Mouse (Mus musculus) retina, postnatal 1 day (tissue): Measurements from ENCODE around the gene Spata31d1d.
"Not testable (repeated sequence)": the region's sequence is repeated elsewhere in the genome, so short reads cannot be mapped to it uniquely, and the experiment has no call there.

ENCODE experiments used
- DNase-seq: peaks from one replicate; pipeline ENCODE4 v3.0.0-alpha.2; 2012

Spata31d1d gene

GRCm38 (mm10) chr13:59728378-59729093 lies 3.0 kb downstream of the Spata31d1d start:
- DNase-seq: peak; percentile 91

- no peak for DNase-seq
Measured at GRCm38 (mm10) chr13:59726139-59726867, 5.2 kb downstream of the Spata31d1d start.

- not testable (repeated sequence) for DNase-seq
Measured at GRCm38 (mm10) chr13:59722089-59722488, 9.5 kb downstream of the Spata31d1d start.

- no peak for DNase-seq
Measured at GRCm38 (mm10) chr13:59719475-59719874, 12.1 kb downstream of the Spata31d1d start.

- DNase-seq: not testable (repeated sequence)
Measured at GRCm38 (mm10) chr13:59718857-59719440, 12.6 kb downstream of the Spata31d1d start.

DNA sequence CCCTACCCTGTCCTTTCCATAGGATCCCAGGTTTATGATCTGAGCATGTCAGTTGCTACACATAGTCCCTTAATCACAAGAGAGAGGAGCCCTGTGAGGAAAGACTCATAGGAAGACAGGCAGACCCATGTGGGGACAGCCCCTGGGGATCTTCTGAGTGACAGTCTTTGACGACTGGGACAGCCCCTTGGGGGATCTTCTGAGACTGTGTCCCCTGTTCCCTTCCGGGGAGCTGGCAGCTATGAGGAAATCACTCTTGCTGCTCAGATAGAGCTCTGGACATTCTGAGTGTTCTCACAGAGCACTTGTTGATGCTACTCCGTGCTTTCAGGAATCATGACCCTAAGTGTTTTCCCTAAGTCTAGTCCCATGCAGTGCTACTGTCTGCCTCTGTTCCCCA lies 17.8 kb downstream of the Spata31d1d start:
- no peak for DNase-seq

DNA sequence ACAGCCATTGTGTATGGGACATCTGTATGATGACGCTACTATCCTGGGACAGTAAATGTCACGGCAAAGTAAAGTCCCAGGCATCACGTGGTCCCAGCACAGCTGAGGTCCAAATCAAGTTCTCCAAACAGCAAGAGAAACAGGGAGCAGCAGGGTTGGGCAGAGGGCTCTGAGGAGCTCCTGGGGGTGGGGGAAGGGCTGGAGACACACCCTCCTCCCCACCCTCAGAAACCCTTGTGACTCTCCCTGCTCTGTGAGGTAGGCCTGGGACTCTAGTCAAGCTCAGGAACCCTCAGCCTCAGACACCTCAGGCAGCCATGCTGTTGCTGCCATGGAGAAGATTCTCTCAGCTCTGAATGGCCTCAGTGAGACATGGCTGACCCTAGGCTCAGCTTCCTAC lies 19.6 kb downstream of the Spata31d1d start, which contains the start of gene Spata31d1b:
Gene Spata31d1b (plus strand): TSS at position 301 of the 400 bp plus-strand sequence.
- not testable (repeated sequence) for DNase-seq

- DNase-seq: no peak
Measured at GRCm38 (mm10) chr13:59710230-59710629, 21.3 kb downstream of the Spata31d1d start, which contains the start of gene Spata31d1a. Spata31d1a (minus strand) TSS chr13:59710330.

DNA sequence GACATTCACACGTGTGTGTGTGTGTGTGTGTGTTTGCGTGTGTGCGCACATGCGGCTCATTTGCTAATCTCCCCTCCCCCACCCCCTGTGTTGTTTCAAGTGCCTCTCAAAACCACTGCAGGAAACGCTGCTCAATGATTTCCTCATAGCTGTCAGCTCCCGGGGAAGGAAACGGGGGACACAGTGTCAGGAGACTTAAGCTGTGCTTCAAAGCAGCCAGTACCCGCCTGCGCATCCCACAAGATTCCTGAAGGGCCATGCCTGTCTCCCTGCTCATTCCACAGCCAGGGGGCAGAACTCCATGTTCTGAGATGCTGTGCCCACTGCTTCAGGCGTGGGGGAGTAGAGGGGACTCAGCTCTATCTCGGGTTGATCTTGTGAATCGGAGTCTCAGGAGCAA lies 27.0 kb downstream of the Spata31d1d start:
- peak; percentile 31 for DNase-seq

- DNase-seq: no peak
Measured at GRCm38 (mm10) chr13:59703514-59703913, 28.0 kb downstream of the Spata31d1d start.

DNA sequence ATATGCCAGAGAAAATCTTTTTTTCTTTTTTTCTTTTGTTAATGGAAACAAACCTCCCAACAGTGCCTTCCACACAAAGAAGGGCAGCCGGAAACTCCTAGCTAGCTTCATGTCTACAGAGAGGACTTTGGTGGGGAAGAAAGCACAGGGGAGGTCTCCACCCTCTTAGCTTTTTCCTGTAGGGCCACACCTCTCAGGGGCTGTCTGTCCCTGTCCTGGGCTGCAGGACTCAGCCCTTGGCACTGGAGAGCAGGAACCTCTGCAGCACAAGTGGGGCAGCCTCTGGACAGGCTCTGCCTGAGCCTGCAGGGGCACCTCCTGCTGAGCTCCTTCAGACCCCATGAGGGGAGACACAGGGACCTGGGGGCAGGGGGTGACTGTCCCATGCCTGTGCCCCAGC lies 31.4 kb downstream of the Spata31d1d start:
- not testable (repeated sequence) for DNase-seq

- DNase-seq: no peak
Measured at GRCm38 (mm10) chr13:59699131-59699530, 32.4 kb downstream of the Spata31d1d start.

- no peak for DNase-seq
Measured at GRCm38 (mm10) chr13:59695781-59696180, 35.8 kb downstream of the Spata31d1d start.

GRCm38 (mm10) chr13:59694008-59694407 lies 37.5 kb downstream of the Spata31d1d start, which contains the start of gene 4921517D22Rik:
4921517D22Rik (minus strand) TSS chr13:59694108.
- no peak for DNase-seq

GRCm38 (mm10) chr13:59691478-59691877 lies 40.1 kb downstream of the Spata31d1d start:
- peak; percentile 32 for DNase-seq

DNA sequence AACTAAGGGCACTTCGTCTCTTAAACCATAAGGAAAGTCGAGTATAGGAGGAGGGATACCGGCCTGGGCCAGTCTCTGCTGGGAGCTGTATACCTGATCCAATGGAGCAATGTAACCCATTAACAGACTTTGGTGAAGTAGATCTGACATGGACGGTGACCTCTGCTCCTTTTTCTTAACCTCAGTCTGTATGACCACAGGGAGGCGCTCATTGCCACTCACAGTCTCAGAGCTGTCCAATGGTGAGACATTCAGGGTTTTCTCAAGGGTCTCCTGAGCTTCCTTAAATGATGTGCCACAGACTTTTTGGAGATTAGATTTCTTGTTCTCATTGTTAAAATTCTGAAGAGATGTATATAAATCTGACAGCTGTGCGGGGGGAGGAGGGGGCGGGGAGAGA lies 41.0 kb downstream of the Spata31d1d start:
- DNase-seq: no peak

GRCm38 (mm10) chr13:59689843-59690242 lies 41.7 kb downstream of the Spata31d1d start:
- DNase-seq: no peak

- no peak for DNase-seq
Measured at GRCm38 (mm10) chr13:59689313-59689712, 42.2 kb downstream of the Spata31d1d start.

- no peak for DNase-seq
Measured at GRCm38 (mm10) chr13:59688338-59688770, 43.2 kb downstream of the Spata31d1d start.

DNA sequence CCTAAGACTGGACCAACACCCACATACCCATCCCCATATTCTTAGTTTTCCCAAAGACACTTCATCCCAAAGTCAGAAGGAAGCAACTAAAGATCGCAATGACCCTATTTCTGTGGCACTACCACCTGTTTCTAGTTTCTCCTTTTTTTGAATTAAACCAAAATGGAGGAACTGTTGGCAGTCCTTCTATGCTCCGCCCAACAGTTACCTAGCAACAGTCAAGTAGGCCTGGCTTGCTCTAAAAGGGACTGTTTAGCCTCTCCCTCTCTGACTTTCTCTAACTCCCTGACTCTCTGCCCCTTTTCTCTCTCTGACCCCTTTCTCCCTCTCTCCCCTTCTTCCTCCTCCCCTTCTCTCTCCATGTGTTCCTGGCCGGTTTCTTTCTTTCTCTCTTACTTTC lies 46.3 kb downstream of the Spata31d1d start:
- no peak for DNase-seq

DNA sequence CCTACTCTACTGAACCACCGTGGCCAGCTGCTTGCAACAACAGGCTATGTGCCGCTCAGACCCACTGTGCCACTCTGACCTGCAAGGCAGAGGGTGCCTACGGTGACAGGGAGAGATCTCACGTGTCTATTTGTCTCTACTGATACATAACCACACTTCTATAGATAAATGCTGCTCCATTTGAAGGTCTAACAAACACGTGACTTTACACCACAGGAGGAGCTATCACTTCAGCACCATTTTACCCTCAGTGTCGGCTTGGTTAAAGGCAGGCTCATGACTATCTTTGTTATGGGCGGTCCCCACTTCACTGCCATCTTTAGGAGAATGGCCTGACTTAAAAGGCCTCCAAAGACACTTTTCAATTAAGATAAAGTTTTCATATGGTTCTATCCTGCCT lies 48.9 kb downstream of the Spata31d1d start:
- DNase-seq: no peak

DNA sequence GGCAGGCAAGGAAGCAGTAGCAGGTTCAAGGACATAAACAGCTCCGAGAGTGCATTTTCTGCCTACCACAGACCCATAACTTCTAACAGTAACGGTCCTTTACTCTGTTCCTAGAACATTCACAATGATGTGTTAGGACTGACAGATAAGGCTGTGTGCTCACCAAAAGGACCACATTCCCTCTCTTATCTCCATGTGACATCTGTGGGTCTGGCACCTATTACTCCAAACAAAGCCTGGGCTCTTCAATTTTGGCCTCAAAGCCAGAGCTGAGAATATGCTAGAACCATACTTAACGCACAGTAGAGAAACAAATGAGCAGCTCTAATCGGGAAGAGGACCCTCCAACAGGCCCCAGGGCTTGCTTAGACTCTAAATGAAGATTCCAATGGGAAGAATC lies 51.6 kb downstream of the Spata31d1d start:
- no peak for DNase-seq

DNA sequence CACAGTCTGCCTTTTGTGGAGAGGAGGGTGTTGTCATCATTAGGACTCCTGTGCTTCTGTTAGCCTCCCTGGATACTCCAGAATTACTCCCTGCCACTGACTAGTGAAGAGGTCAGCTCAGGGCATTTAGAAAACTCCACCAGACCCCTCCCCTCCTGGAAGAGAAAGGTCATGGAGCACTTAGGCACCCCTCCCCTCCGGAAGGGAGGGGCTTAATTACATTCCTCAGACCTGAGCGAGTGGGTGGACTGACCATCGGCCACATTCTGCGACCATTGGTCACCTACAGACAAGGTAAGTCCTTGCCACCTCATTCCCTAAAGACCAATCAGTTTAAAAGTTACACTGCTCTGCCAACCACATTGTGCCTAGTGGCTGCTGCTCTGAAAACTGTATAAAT lies 52.2 kb downstream of the Spata31d1d start:
- no peak for DNase-seq
